Mouse (Mus musculus) ES-E14 (cell line): Measurements from ENCODE around the gene Gm498.

ENCODE experiments used
- CHD2 ChIP-seq: IDR thresholded peaks from 2 replicates; pipeline ENCODE4 v1.6.1; 2014; ENCODE audit warnings: mild to moderate bottlenecking, low read depth, low read length, inconsistent platforms
- MAFK ChIP-seq: IDR thresholded peaks from 2 replicates; pipeline ENCODE4 v1.6.1; 2014; ENCODE audit warnings: mild to moderate bottlenecking, low read depth, low read length, inconsistent platforms; ENCODE audit not compliant: insufficient read depth
- ZC3H11A ChIP-seq: IDR thresholded peaks from 2 replicates; pipeline ENCODE4 v1.6.1; 2012; ENCODE audit warnings: low read depth, mild to moderate bottlenecking, inconsistent platforms, low read length, borderline replicate concordance
- ZNF384 ChIP-seq: IDR thresholded peaks from 2 replicates; pipeline ENCODE4 v1.6.1; 2012; ENCODE audit warnings: low read depth, low read length, inconsistent platforms

DNA sequence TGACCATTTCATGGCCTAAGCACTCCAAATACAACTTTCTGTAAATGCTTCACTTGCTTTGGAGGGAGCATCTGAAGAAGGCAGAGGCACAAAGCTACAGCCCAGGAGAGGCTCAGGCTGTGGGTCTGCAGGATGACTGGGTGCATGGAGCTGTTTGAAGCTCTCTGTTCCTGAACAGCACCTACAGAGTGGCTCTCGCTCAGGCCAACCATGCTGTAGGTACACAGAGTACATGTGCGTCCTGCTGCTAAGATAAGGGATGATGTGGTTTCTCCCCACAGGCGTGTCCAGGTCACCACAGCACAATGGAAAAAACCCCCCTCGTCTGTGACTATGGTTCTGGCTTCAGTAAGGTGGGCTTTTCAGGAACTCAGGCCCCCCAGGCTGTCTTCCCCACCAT, 2.2 kb downstream of the Gm498 start:
- no peak for TF ChIP-seq CHD2
- TF ChIP-seq ZC3H11A: no peak
- no peak for TF ChIP-seq MAFK
- TF ChIP-seq ZNF384: no peak
